Mouse (Mus musculus) hindbrain, embryonic 11.5 days (tissue): Measurements from ENCODE around the gene Catsper4. TPM values are rescaled to one million over a fixed set of nuclear protein-coding genes. Genes with fewer than 3 reads are reported as not detected.

ENCODE experiments used
- ATAC-seq: fragments of 200-750 bp; cut with Nextera tagmentation; 2 replicates; pipeline ENCODE4 v1.8.0; 2017; ENCODE audit warnings: mild to moderate bottlenecking, moderate TSS enrichment, moderate library complexity; ENCODE audit not compliant: low FRiP score
- DNase-seq: peaks from one replicate; pipeline ENCODE4 v3.0.0-alpha.2; 2015; ENCODE audit warnings: low spot score
- H3K27ac ChIP-seq: fragments of 300-500 bp; sonication (generic); 2 replicates; pipeline ENCODE4 v1.5.1; 2014; ENCODE audit warnings: mild to moderate bottlenecking, low read depth, low read length
- H3K27me3 ChIP-seq: fragments of 300-500 bp; sonication (generic); 2 replicates; pipeline ENCODE4 v1.6.1; 2014; ENCODE audit warnings: mild to moderate bottlenecking, low read length, moderate library complexity, mixed read lengths; ENCODE audit not compliant: control insufficient read depth, insufficient read depth
- H3K36me3 ChIP-seq: fragments of 300-500 bp; sonication (generic); 2 replicates; pipeline ENCODE4 v1.6.1; 2014; ENCODE audit warnings: mild to moderate bottlenecking, low read length, moderate library complexity, mixed read lengths; ENCODE audit not compliant: control insufficient read depth, insufficient read depth
- H3K4me1 ChIP-seq: fragments of 300-500 bp; sonication (generic); replicated peaks from 2 replicates; pipeline ENCODE4 v1.6.1; 2014; ENCODE audit warnings: low read length, mixed read lengths; ENCODE audit not compliant: control insufficient read depth, insufficient read depth
- H3K4me2 ChIP-seq: fragments of 300-500 bp; sonication (generic); replicated peaks from 2 replicates; pipeline ENCODE4 v1.6.1; 2014; ENCODE audit warnings: mild to moderate bottlenecking, low read depth, low read length
- H3K4me3 ChIP-seq: fragments of 300-500 bp; sonication (generic); 2 replicates; pipeline ENCODE4 v1.5.1; 2014; ENCODE audit warnings: low read depth, low read length
- H3K9ac ChIP-seq: fragments of 300-500 bp; sonication (generic); 2 replicates; pipeline ENCODE4 v1.6.1; 2014; ENCODE audit warnings: low read depth, low read length
- H3K9me3 ChIP-seq: fragments of 300-500 bp; sonication (generic); 2 replicates; pipeline ENCODE4 v1.6.1; 2016; ENCODE audit warnings: low read length; ENCODE audit not compliant: control insufficient read depth
- WGBS: fragments of 180-500 bp; shearing (Covaris S2); extraction: QIAGEN DNeasy Blood & Tissue Kit; methylation state at CpG from one replicate; pipeline ENCODE4 v1.1.7; 2014; 5-methylcytosine and 5-hydroxymethylcytosine counted together
- polyA plus RNA-seq: library from polyadenylated mRNA; unstranded; fragments of >200 nt; fragmentation: Nextera tagmentation; extraction: Ambion mirVana; gene quantifications from 2 replicates; pipeline ENCODE4 v1.2.1, GENCODE M21; 2014

Gene Catsper4
- polyA plus RNA-seq, 1 experiment from 2014 or later = not detected

GRCm38 (mm10) chr4:134172391-134172790 is 54.8 kb downstream of the Catsper4 start:
- no peaks in the 10 kb centered on the region for H3K4me1 ChIP-seq
- H3K9ac ChIP-seq = no peak overlapping the region
- DNase-seq = no peak
- no peak for ATAC-seq
- no peak overlapping the region for H3K27ac ChIP-seq
- H3K27me3 ChIP-seq = no peaks in the 10 kb centered on the region
- WGBS = 88% methylated on average over 3 of the region's 3 CpGs
- H3K9me3 ChIP-seq = no peaks in the 10 kb centered on the region
- H3K36me3 ChIP-seq = no peaks in the 10 kb centered on the region
- H3K4me2 ChIP-seq = no peak overlapping the region
- no peak overlapping the region for H3K4me3 ChIP-seq

GRCm38 (mm10) chr4:134166906-134167305 is 60.3 kb downstream of the Catsper4 start:
- WGBS = 90% methylated on average over 3 of the region's 3 CpGs
- no peaks in the 10 kb centered on the region for H3K4me1 ChIP-seq
- H3K27me3 ChIP-seq = no peaks in the 10 kb centered on the region
- ATAC-seq (no peak), DNase-seq (no peak)
- H3K9me3 ChIP-seq = no peaks in the 10 kb centered on the region
- H3K36me3 ChIP-seq = peaks cover 3% of the 10 kb centered on the region; the same call in 1 of the 2 replicates
- H3K4me2 ChIP-seq = no peak overlapping the region
- no peak overlapping the region for H3K9ac ChIP-seq
- no peak overlapping the region for H3K4me3 ChIP-seq
- H3K27ac ChIP-seq = no peak overlapping the region

GRCm38 (mm10) chr4:134165548-134166465 is 61.4 kb downstream of the Catsper4 start:
- ATAC-seq (no peak), DNase-seq (no peak)
- H3K9me3 ChIP-seq = no peaks in the 10 kb centered on the region
- no peaks in the 10 kb centered on the region for H3K4me1 ChIP-seq
- H3K4me3 ChIP-seq = no peak overlapping the region
- 92% methylated on average over 3 of the region's 3 CpGs for WGBS
- no peak overlapping the region for H3K9ac ChIP-seq
- H3K27ac ChIP-seq = no peak overlapping the region
- H3K36me3 ChIP-seq = peaks cover 3% of the 10 kb centered on the region; the same call in 1 of the 2 replicates
- no peak overlapping the region for H3K4me2 ChIP-seq
- no peaks in the 10 kb centered on the region for H3K27me3 ChIP-seq

GRCm38 (mm10) chr4:134165024-134165423 is 62.2 kb downstream of the Catsper4 start:
- Histone ChIP-seq H3K4me2 (no peak overlapping the region), H3K27me3 (no peaks in the 10 kb centered on the region), H3K4me1 (no peaks in the 10 kb centered on the region), H3K4me3 (no peak overlapping the region), H3K27ac (no peak overlapping the region), H3K36me3 (peaks cover 3% of the 10 kb centered on the region; the same call in 1 of the 2 replicates), H3K9me3 (no peaks in the 10 kb centered on the region), H3K9ac (no peak overlapping the region)
- 85% methylated on average over 6 of the region's 6 CpGs for WGBS
- DNase-seq (no peak), ATAC-seq (no peak)

GRCm38 (mm10) chr4:134164591-134164990 is 62.6 kb downstream of the Catsper4 start:
- Histone ChIP-seq H3K4me2 (no peak overlapping the region), H3K27me3 (no peaks in the 10 kb centered on the region), H3K9ac (no peak overlapping the region), H3K4me1 (no peaks in the 10 kb centered on the region), H3K4me3 (no peak overlapping the region), H3K9me3 (no peaks in the 10 kb centered on the region), H3K36me3 (peaks cover 3% of the 10 kb centered on the region; the same call in 1 of the 2 replicates), H3K27ac (no peak overlapping the region)
- DNase-seq (no peak), ATAC-seq (no peak)
- WGBS = 91% methylated on average over 5 of the region's 6 CpGs

Other genes with a start within 250 kb of the Catsper4 start
- gene Dhdds, start 226.5 kb downstream of the Catsper4 start, polyA plus RNA-seq = 34.9 and 38.1 TPM in 2 replicates
- gene Lin28a, start 208.5 kb downstream of the Catsper4 start, polyA plus RNA-seq = 2.9 and 3.7 TPM in 2 replicates
- gene Zfp683, start 173.5 kb downstream of the Catsper4 start, polyA plus RNA-seq = not detected in 2 replicates
- 1.4 and 1.8 TPM in 2 replicates for gene Crybg2, start 166.6 kb downstream of the Catsper4 start, polyA plus RNA-seq
- gene Cd52, start 132.3 kb downstream of the Catsper4 start, polyA plus RNA-seq = 4.5 and 5.1 TPM in 2 replicates
- gene Ubxn11, start 124.8 kb downstream of the Catsper4 start, polyA plus RNA-seq = 5.7 and 5.8 TPM in 2 replicates
- 337 and 396 TPM in 2 replicates for gene Sh3bgrl3, start 98.6 kb downstream of the Catsper4 start, polyA plus RNA-seq
- 27.8 and 27.9 TPM in 2 replicates for gene Cep85, start 40.3 kb downstream of the Catsper4 start, polyA plus RNA-seq
- gene Gm7534, start 24.4 kb downstream of the Catsper4 start, polyA plus RNA-seq = 0.06 TPM in 1 of 2 replicates, not detected in the other
- gene Cnksr1, start 11.0 kb upstream of the Catsper4 start, polyA plus RNA-seq = 0.14 and 0.28 TPM in 2 replicates
- 0.20 and 0.32 TPM in 2 replicates for gene E130218I03Rik, start 16.3 kb upstream of the Catsper4 start, polyA plus RNA-seq
- 18.3 and 20.4 TPM in 2 replicates for gene Zfp593, start 18.2 kb upstream of the Catsper4 start, polyA plus RNA-seq
- 0.42 and 0.56 TPM in 2 replicates for gene Gm30191, start 19.6 kb upstream of the Catsper4 start, polyA plus RNA-seq
- 5.1 and 5.7 TPM in 2 replicates for gene Grrp1, start 26.7 kb upstream of the Catsper4 start, polyA plus RNA-seq
- gene Pdik1l, start 60.5 kb upstream of the Catsper4 start, polyA plus RNA-seq = 23.5 and 25.1 TPM in 2 replicates
- 0.12 and 0.32 TPM in 2 replicates for gene Trim63, start 87.7 kb upstream of the Catsper4 start, polyA plus RNA-seq
- gene Slc30a2, start 115.8 kb upstream of the Catsper4 start, polyA plus RNA-seq = not detected in 2 replicates
- gene Extl1, start 156.5 kb upstream of the Catsper4 start, polyA plus RNA-seq = 0.18 and 0.26 TPM in 2 replicates
- 7.9 and 10.2 TPM in 2 replicates for gene Pafah2, start 168.9 kb upstream of the Catsper4 start, polyA plus RNA-seq
- gene Stmn1, start 240.9 kb upstream of the Catsper4 start, polyA plus RNA-seq = 4,486 and 4,492 TPM in 2 replicates